12 mouse cellular contexts compared by ENCODE assay signal in genomic region chr19:37790281-37791073, GRCm38 (mm10).
A peak's percentile ranks its signal among the peaks of the same experiment; 100 is the strongest.
DNase-seq lines count a peak whose midpoint lies in the region; ATAC-seq lines count a peak whose summit lies in the region.
"Had no signal": no experiment of that assay in that cellular context is flagged by ENCODE, and none has a peak within 500 bp of the region (broad histone marks: within the 10 kb centered on the region; RNA-seq: fewer than 3 reads in every experiment).

No protein-coding gene starts in this region.

- H3K36me3 ChIP-seq in kidney, embryonic 16.5 days (ENCODE audit: insufficient read depth, low read length) = no peaks in the 10 kb centered on the region
- H3K36me3 ChIP-seq in hindbrain, embryonic 14.5 days (replicated peaks; ENCODE audit: control insufficient read depth, insufficient read depth) = no peaks in the 10 kb centered on the region
- no peaks in the 10 kb centered on the region for H3K36me3 ChIP-seq in midbrain, embryonic 12.5 days
- H3K36me3 ChIP-seq: intestine, embryonic 15.5 days had no signal

- H3K9ac ChIP-seq in kidney, embryonic 16.5 days (replicated peaks; ENCODE audit: low read length) = peak overlapping the region; percentile 49
- no peak overlapping the region for H3K9ac ChIP-seq in hindbrain, embryonic 14.5 days
- H3K9ac ChIP-seq in midbrain, embryonic 12.5 days (replicated peaks) = no peak overlapping the region
- H3K9ac ChIP-seq: intestine, embryonic 15.5 days; liver, embryonic 14.5 days had no signal

- no peak overlapping the region for H3K4me3 ChIP-seq in kidney, embryonic 16.5 days (ENCODE audit: low read length)
- H3K4me3 ChIP-seq in hindbrain, embryonic 14.5 days (replicated peaks; ENCODE audit: low read length) = 0 out of 2 replicates have a peak overlapping the region, but pooled peaks have one; percentile 1
- H3K4me3 ChIP-seq in midbrain, embryonic 12.5 days = peak overlapping the region; percentile 12; the same call in 1 of the 2 replicates
- H3K4me3 ChIP-seq: intestine, embryonic 15.5 days had no signal

- H3K27ac ChIP-seq in kidney, embryonic 16.5 days (ENCODE audit: low read length) = peak overlapping the region; percentile 46; the same call in 1 of the 2 replicates
- H3K27ac ChIP-seq in hindbrain, embryonic 14.5 days = no peak overlapping the region
- no peak overlapping the region for H3K27ac ChIP-seq in midbrain, embryonic 12.5 days (replicated peaks)
- H3K27ac ChIP-seq: intestine, embryonic 15.5 days; liver, embryonic 14.5 days had no signal

- H3K4me1 ChIP-seq in kidney, embryonic 16.5 days (ENCODE audit: insufficient read depth, low read length) = peaks cover 22% of the 10 kb centered on the region
- H3K4me1 ChIP-seq in hindbrain, embryonic 14.5 days (replicated peaks; ENCODE audit: control insufficient read depth, insufficient read depth, low read length) = no peaks in the 10 kb centered on the region; the same call in 1 of the 2 replicates
- H3K4me1 ChIP-seq in midbrain, embryonic 12.5 days = peaks cover 12% of the 10 kb centered on the region; the same call in 1 of the 2 replicates
- H3K4me1 ChIP-seq: intestine, embryonic 15.5 days had no signal

- 21% methylated on average over 24 of the region's 24 CpGs for WGBS in kidney, embryonic 16.5 days
- WGBS in hindbrain, embryonic 14.5 days = 18% methylated on average over 24 of the region's 24 CpGs
- 33% methylated on average over 24 of the region's 24 CpGs for WGBS in midbrain, embryonic 12.5 days

- intact Hi-C loops in left cerebral cortex, postnatal 36 days (cut with DNase I) = no loop called here

- H3K4me2 ChIP-seq in kidney, embryonic 16.5 days (replicated peaks; ENCODE audit: low read depth, low read length) = peak overlapping the region; percentile 13
- peak overlapping the region; percentile 41 for H3K4me2 ChIP-seq in hindbrain, embryonic 14.5 days (replicated peaks)
- peak overlapping the region; percentile 42 for H3K4me2 ChIP-seq in midbrain, embryonic 12.5 days (replicated peaks)
- H3K4me2 ChIP-seq: intestine, embryonic 15.5 days had no signal

- no peak for DNase-seq in kidney, adult 18-20 months
- no peak for DNase-seq in hindbrain, embryonic 14.5 days (ENCODE audit: low spot score)
- peak; percentile 80 for DNase-seq in retina, postnatal 1 day
- no peak for DNase-seq in urinary bladder, postnatal 10 days (ENCODE audit: low spot score)
- DNase-seq in heart, adult 8-10 months (ENCODE audit: low spot score) = no peak
- no peak for DNase-seq in left cerebral cortex, postnatal 36 days (ENCODE audit: low spot score in 2 of 2)
- DNase-seq: adrenal gland, postnatal 36 days; cerebellum, adult 2 months had no signal

- H3K9me3 ChIP-seq in kidney, embryonic 16.5 days (ENCODE audit: low read length) = no peaks in the 10 kb centered on the region
- H3K9me3 ChIP-seq in hindbrain, embryonic 14.5 days (ENCODE audit: control insufficient read depth, low read length) = no peaks in the 10 kb centered on the region
- H3K9me3 ChIP-seq in midbrain, embryonic 12.5 days = no peaks in the 10 kb centered on the region
- H3K9me3 ChIP-seq: intestine, embryonic 15.5 days had no signal

- no peaks in the 10 kb centered on the region for H3K27me3 ChIP-seq in kidney, embryonic 16.5 days (ENCODE audit: insufficient read depth, low read length)
- H3K27me3 ChIP-seq in hindbrain, embryonic 14.5 days (ENCODE audit: control insufficient read depth, insufficient read depth, low read length) = 0 out of 2 replicates have a peak, but pooled peaks cover 3% of the 10 kb centered on the region
- peaks cover 36% of the 10 kb centered on the region for H3K27me3 ChIP-seq in midbrain, embryonic 12.5 days
- H3K27me3 ChIP-seq: intestine, embryonic 15.5 days had no signal

- ATAC-seq in kidney, embryonic 16.5 days (ENCODE audit: low FRiP score, low TSS enrichment) = peak; percentile 46; the same call in 1 of the 2 replicates
- ATAC-seq in hindbrain, embryonic 14.5 days (ENCODE audit: low FRiP score) = no peak
- ATAC-seq in midbrain, embryonic 12.5 days (ENCODE audit: low FRiP score, low read depth) = peak; percentile 65
- ATAC-seq: intestine, embryonic 15.5 days had no signal
